Mouse (Mus musculus) forebrain, postnatal 0 days (tissue): ENCODE measurements around the gene Spink4. TPM values are rescaled to one million over a fixed set of nuclear protein-coding genes. Genes with fewer than 3 reads are reported as not detected.

ENCODE experiments used
- ATAC-seq: fragments of 200-750 bp; cut with Nextera tagmentation; 2 replicates; pipeline ENCODE4 v1.8.0; 2017; ENCODE audit warnings: mild to moderate bottlenecking, moderate library complexity
- DNase-seq: peaks from one replicate; pipeline ENCODE4 v3.0.0-alpha.2; 2015
- H3K27ac ChIP-seq: fragments of 300-500 bp; sonication (generic); 2 replicates; pipeline ENCODE4 v1.5.1; 2014; ENCODE audit warnings: low read depth, mild to moderate bottlenecking, antibody characterized with exemption, low read length, moderate library complexity, mixed read lengths
- H3K27me3 ChIP-seq: fragments of 300-500 bp; sonication (generic); 2 replicates; pipeline ENCODE4 v1.6.1; 2014; ENCODE audit warnings: mild to moderate bottlenecking, low read length, mixed read lengths; ENCODE audit not compliant: insufficient read depth
- H3K36me3 ChIP-seq: fragments of 300-500 bp; sonication (generic); 2 replicates; pipeline ENCODE4 v1.6.1; 2014; ENCODE audit warnings: mild to moderate bottlenecking, moderate library complexity; ENCODE audit not compliant: insufficient read depth
- H3K4me1 ChIP-seq: fragments of 300-500 bp; sonication (generic); 2 replicates; pipeline ENCODE4 v1.6.1; 2014; ENCODE audit warnings: antibody characterized with exemption; ENCODE audit not compliant: insufficient read depth
- H3K4me2 ChIP-seq: fragments of 300-500 bp; sonication (generic); 2 replicates; pipeline ENCODE4 v1.6.1; 2014; ENCODE audit warnings: low read depth, mild to moderate bottlenecking, moderate library complexity
- H3K4me3 ChIP-seq: fragments of 300-500 bp; sonication (generic); 2 replicates; pipeline ENCODE4 v1.5.1; 2014; ENCODE audit warnings: low read depth, low read length, mixed read lengths
- H3K9ac ChIP-seq: fragments of 300-500 bp; sonication (generic); 2 replicates; pipeline ENCODE4 v1.6.1; 2014; ENCODE audit warnings: mild to moderate bottlenecking
- H3K9me3 ChIP-seq: fragments of 300-500 bp; sonication (generic); 2 replicates; pipeline ENCODE4 v1.6.1; 2016; ENCODE audit warnings: low read length
- CTCF ChIP-seq: sonication (generic); IDR thresholded peaks from 2 replicates; pipeline ENCODE4 v1.5.1; 2016; ENCODE audit warnings: antibody characterized with exemption, control low read depth, low read depth
- WGBS: fragments of 180-500 bp; shearing (Covaris S2); extraction: QIAGEN DNeasy Blood & Tissue Kit; methylation state at CpG from one replicate; pipeline ENCODE4 v1.1.7; 2014; 5-methylcytosine and 5-hydroxymethylcytosine counted together
- polyA plus RNA-seq: library from polyadenylated mRNA; unstranded; fragments of >200 nt; fragmentation: Nextera tagmentation; extraction: Ambion mirVana; gene quantifications from 2 replicates; pipeline ENCODE4 v1.2.1, GENCODE M21; 2015
- total RNA-seq: library from RNA; depleted of rRNA; stranded (reverse); fragments of >200 nt; gene quantifications from 2 replicates; pipeline ENCODE4 v1.2.3, GENCODE M21; 2014

Gene Spink4
- total and polyA plus RNA-seq, 2 experiments from 2014 or later: not detected

DNA sequence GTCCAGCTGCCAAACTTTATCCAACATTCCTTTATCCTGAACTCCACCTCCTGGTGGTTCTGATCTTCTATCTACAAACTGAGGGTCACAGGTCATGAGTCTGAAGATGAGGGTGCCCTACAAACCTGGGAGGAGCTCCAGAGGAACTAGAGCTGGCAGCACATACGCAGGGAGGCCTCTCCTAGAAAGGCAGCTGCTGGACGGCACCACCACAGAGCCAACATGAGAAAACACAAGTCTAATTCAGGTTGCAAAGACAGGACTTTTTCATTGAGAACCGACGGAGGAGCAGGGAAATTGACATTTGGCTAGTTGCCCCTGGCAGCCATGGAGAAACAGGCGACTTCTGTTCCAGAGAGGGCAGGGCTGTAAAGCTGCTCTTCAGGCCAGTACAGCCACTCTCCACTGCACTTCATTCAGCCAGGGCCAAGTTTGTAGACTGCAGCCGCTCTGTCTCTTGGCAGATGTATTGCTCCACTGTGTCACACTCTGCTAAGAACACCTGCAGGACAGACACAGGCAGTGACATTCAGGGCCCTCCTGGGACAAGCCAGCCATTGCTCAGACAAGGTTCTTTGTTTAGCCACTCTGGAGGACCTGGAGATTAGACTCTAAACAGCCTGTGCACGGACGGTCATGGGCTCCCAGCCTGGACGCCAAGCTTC is 16.5 kb downstream of the Spink4 start:
- DNase-seq: peak; percentile 51
- Histone ChIP-seq H3K9ac (no peak overlapping the region), H3K36me3 (peaks cover 72% of the 10 kb centered on the region), H3K27me3 (no peaks in the 10 kb centered on the region), H3K4me2 (no peak overlapping the region), H3K4me1 (no peaks in the 10 kb centered on the region), H3K9me3 (0 out of 2 replicates have a peak, but pooled peaks cover 6% of the 10 kb centered on the region), H3K4me3 (no peak overlapping the region), H3K27ac (no peak overlapping the region)
- 66% methylated on average over 9 of the region's 9 CpGs for WGBS
- peak; percentile 93 for ATAC-seq
- no peak for TF ChIP-seq CTCF

DNA sequence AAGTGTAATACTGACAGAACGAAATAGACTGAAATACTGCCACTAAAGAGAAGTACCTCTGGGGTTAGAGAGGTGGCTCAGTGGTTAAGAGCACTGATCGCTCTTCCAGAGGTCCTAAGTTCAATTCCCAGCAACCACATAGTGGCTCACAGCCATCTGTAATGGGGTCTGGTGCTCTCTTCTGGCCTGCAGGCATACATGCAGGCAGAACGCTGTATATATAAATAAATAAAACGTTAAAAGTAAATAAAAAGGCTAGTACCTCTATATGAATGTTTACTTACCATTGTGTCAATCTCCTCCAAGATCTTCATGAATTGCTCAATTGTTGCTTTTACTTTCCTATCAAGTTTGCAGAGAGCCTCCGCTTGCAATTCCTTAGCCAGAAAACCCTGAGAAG is 18.9 kb downstream of the Spink4 start:
- ATAC-seq: no peak
- Histone ChIP-seq H3K4me1 (no peaks in the 10 kb centered on the region), H3K36me3 (peaks cover 79% of the 10 kb centered on the region), H3K9me3 (0 out of 2 replicates have a peak, but pooled peaks cover 6% of the 10 kb centered on the region), H3K9ac (no peak overlapping the region), H3K27ac (no peak overlapping the region), H3K27me3 (no peaks in the 10 kb centered on the region), H3K4me2 (no peak overlapping the region), H3K4me3 (no peak overlapping the region)
- no peak for TF ChIP-seq CTCF
- 96% methylated on average over 5 of the region's 5 CpGs for WGBS
- DNase-seq: no peak

DNA sequence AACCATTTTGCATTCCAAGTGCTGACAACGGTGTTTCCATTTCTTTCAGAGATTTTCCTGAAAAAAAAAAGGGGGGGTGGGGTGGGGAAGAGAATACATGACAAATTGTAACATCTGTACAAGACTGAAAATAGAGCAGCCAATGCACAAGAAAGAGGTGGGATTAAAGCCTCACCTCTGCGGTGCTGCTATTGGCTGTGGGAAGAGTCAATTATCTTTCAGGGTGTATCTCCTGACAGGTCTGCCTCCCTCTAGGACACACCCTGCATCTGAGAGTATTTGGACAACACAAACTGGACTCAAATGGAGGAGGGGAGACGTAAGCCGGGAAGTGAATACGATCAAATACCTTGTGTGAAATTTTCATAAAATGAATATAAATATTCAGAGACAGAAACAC is 23.8 kb downstream of the Spink4 start:
- H3K4me2 ChIP-seq: no peak overlapping the region
- H3K4me3 ChIP-seq: no peak overlapping the region
- peaks cover 10% of the 10 kb centered on the region; the same call in 1 of the 2 replicates for H3K4me1 ChIP-seq
- DNase-seq (no peak), ATAC-seq (no peak)
- H3K27me3 ChIP-seq: no peaks in the 10 kb centered on the region
- H3K27ac ChIP-seq: no peak overlapping the region
- peaks cover 52% of the 10 kb centered on the region for H3K36me3 ChIP-seq
- no peak for TF ChIP-seq CTCF
- WGBS: 94% methylated on average over 5 of the region's 5 CpGs
- H3K9me3 ChIP-seq: 0 out of 2 replicates have a peak, but pooled peaks cover 6% of the 10 kb centered on the region
- H3K9ac ChIP-seq: no peak overlapping the region

DNA sequence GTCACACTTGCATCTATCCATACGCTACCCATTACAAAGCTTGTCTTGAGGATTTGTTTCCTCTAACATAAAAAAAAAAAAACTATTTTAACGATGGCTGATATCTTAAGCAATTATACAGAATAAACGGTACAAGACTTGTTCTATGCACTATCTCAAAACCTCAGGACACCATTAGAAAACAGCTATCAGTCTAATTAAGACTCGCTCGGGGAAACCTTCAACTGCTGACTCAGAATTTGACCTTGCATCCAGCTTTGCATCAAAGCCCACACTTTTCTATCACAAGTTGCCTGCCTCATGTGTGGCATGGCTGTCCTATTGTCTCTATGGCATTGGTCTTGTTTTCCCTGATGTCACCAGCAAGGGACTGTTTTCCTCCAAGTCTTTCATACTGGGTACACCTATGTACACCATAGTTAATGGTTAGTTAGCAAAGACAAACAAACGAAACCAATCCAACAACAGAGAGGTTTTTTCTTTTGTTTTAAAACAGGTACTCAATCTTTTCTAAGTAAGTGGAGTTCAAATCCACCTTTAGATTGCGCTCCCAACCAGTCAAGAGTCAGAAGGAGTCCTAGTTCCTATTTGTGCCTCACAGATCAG is 26.8 kb downstream of the Spink4 start:
- Histone ChIP-seq H3K27ac (no peak overlapping the region), H3K9me3 (no peaks in the 10 kb centered on the region), H3K4me1 (peaks cover 17% of the 10 kb centered on the region), H3K36me3 (peaks cover 30% of the 10 kb centered on the region), H3K4me3 (no peak overlapping the region; the same call in 1 of the 2 replicates), H3K9ac (no peak overlapping the region), H3K4me2 (peak overlapping the region; percentile 79), H3K27me3 (no peaks in the 10 kb centered on the region)
- ATAC-seq: no peak
- no peak for TF ChIP-seq CTCF
- no peak for DNase-seq
- WGBS: 82% methylated on average over 7 of the region's 7 CpGs

DNA sequence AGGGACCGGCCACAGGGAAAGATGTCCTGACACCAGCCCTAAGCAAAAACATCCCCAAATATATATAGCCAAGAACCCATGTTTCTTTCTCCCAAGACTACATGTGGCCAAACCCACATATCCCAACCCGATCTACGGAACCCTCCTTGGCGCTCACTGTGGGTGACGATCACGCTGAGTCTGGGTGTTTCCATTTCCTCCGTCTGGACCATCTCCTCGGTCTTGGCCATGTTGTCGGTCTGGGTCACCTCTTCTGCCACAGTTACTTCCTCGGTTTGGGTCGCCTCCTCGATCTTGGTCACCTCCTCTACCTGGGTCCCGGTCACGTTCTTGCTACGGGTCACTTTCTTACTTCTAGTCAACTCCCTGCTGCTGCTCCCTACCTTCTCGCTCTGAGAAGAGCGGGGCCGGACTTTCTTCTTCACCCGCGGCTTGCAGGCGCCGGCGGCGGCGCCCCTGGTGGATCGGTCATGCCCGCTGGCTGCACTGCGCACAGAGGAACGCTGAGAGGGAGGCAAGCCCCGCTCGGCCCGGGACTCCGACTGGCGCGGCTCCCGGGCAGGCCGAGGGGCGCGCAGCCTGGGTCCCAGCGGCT is 27.8 kb downstream of the Spink4 start:
- WGBS: 2% methylated on average over 40 of the region's 40 CpGs
- TF ChIP-seq CTCF: peak; percentile 38; the same call in 1 of the 2 replicates
- H3K4me3 ChIP-seq: peak overlapping the region; percentile 82
- DNase-seq: peak; percentile 42
- H3K9me3 ChIP-seq: no peaks in the 10 kb centered on the region
- peak overlapping the region; percentile 58 for H3K27ac ChIP-seq
- H3K4me2 ChIP-seq: peak overlapping the region; percentile 79
- peaks cover 26% of the 10 kb centered on the region for H3K36me3 ChIP-seq
- peaks cover 17% of the 10 kb centered on the region for H3K4me1 ChIP-seq
- no peak for ATAC-seq
- H3K9ac ChIP-seq: peak overlapping the region; percentile 69
- H3K27me3 ChIP-seq: no peaks in the 10 kb centered on the region

DNA sequence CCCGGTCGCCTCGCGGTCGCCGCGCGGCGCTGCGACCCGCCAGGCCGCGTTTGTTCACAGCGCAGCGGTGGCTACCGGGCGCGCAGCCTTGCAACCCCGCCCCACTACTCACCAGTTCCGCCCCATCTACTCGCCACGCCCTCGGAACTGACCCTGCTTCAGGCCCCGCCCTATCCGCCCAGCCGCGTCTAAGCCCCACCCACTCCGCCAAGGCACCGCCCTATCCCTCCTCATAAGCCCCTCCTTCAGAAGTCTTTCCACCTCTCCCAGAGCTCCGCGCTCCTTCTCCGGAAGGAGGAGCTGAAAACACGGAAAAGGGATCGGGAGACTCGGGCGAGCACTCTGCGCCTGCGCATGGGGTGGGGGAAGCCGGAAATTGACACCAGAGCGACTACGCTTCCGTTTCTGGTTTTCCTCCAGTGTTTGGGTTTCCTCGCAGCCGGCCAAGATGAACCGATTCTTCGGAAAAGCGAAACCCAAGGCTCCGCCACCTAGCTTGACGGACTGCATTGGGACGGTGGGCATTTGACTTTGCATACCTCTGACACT is 28.4 kb downstream of the Spink4 start, which contains the start of the genes Bag1 and Chmp5:
Gene Bag1, minus strand, starts transcription at position 135 of the 549 bp plus-strand sequence.
Gene Chmp5, plus strand, starts transcription at position 248 of the 549 bp plus-strand sequence.
- H3K36me3 ChIP-seq: peaks cover 27% of the 10 kb centered on the region

More for the DNA sequence above, 28.4 kb downstream of the Spink4 start, which contains the start of the genes Bag1 and Chmp5:
- H3K4me2 ChIP-seq: peak within 1 kb of the TSS; percentile 79
- ATAC-seq: peak; percentile 98
- DNase-seq: peak; percentile 99
- H3K27ac ChIP-seq: peak within 1 kb of the TSS; percentile 74
- peaks cover 17% of the 10 kb centered on the region for H3K4me1 ChIP-seq
- TF ChIP-seq CTCF: peak; percentile 36
- H3K9me3 ChIP-seq: no peaks in the 10 kb centered on the region
- WGBS: 5% methylated on average over 50 of the region's 50 CpGs
- peak within 1 kb of the TSS; percentile 82 for H3K4me3 ChIP-seq
- no peaks in the 10 kb centered on the region for H3K27me3 ChIP-seq
- H3K9ac ChIP-seq: peak within 1 kb of the TSS; percentile 75
